In the genomic region with DNA sequence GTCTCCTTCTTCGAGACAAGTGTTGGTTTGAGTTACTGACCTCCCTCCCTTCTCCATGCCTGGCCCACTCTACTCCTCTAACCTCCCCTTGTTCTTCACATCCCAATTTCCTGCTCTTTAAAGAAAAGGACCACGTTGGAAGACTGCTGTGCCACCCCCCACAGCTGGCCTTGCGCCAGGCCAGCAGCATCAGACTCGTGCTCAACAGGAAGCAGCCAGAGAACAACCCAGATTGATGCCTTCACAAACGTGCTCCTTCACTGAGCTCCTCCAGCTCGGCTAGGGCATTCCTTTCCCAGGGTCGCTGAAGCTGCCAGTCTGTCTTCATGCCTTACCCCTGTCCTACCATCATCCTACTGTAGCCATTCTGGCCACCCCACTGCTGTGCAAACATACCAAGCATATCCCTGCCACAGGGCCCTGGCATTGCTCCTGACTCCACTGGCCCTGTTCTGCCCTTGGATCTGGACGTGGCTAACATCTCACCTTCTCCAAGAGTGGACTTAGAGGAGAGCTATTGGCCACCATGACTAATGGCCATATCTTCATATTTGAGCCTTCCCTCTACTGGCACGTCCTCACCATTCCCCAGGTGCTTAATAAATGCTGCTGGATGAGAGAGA, we compare ENCODE assay signal across 28 mouse cellular contexts. TPM values are rescaled to one million over a fixed set of nuclear protein-coding genes. Genes with fewer than 3 reads are reported as not detected.
DNase-seq lines count a peak whose midpoint lies in the region; ATAC-seq and TF ChIP-seq lines count a peak whose summit lies in the region.
"Had no signal": no experiment of that assay in that cellular context is flagged by ENCODE, and none has a peak within 500 bp of the region (broad histone marks: within the 10 kb centered on the region; RNA-seq: fewer than 3 reads in every experiment).

No protein-coding gene starts in this region.

- H3K4me1 ChIP-seq in cerebellum, adult 2 months (ENCODE audit: control insufficient read depth, insufficient read depth, low read length), result 0 out of 2 replicates have a peak, but pooled peaks cover 3% of the 10 kb centered on the region
- H3K4me1 ChIP-seq in kidney, embryonic 15.5 days, result peaks cover 18% of the 10 kb centered on the region
- peaks cover 5% of the 10 kb centered on the region; the same call in 1 of the 2 replicates for H3K4me1 ChIP-seq in lung, embryonic 14.5 days (ENCODE audit: insufficient read depth)
- H3K4me1 ChIP-seq in midbrain, embryonic 11.5 days (ENCODE audit: control insufficient read depth, insufficient read depth, low read length), result peaks cover 5% of the 10 kb centered on the region
- peaks cover 8% of the 10 kb centered on the region for H3K4me1 ChIP-seq in midbrain, embryonic 13.5 days (replicated peaks)

- TF ChIP-seq CTCF in cerebellum, adult 2 months (IDR thresholded peaks at IDR 0.05; ENCODE audit: borderline replicate concordance, insufficient read depth, low read depth, low read length), result no peak
- no peak for TF ChIP-seq CTCF in lung, embryonic 14.5 days (IDR thresholded peaks at IDR 0.05; ENCODE audit: low read depth)

- no peak overlapping the region for H3K4me3 ChIP-seq in cerebellum, adult 2 months (replicated peaks; ENCODE audit: insufficient read depth, low read depth, low read length)
- no peak overlapping the region for H3K4me3 ChIP-seq in kidney, embryonic 15.5 days (replicated peaks)
- H3K4me3 ChIP-seq in lung, embryonic 14.5 days (ENCODE audit: low read depth, low read length), result no peak overlapping the region
- H3K4me3 ChIP-seq in midbrain, embryonic 11.5 days (ENCODE audit: low read depth, low read length), result no peak overlapping the region
- H3K4me3 ChIP-seq in midbrain, embryonic 13.5 days (replicated peaks), result no peak overlapping the region
- H3K4me3 ChIP-seq: embryonic facial prominence, embryonic 15.5 days; forebrain, embryonic 12.5 days; heart, embryonic 10.5 days; layer of hippocampus, adult 2 months; midbrain, embryonic 10.5 days; myocyte; neural tube, embryonic 12.5 days had no signal

- no peak for ATAC-seq in kidney, embryonic 15.5 days (replicated peaks; ENCODE audit: low FRiP score)
- no peak for ATAC-seq in lung, embryonic 14.5 days (ENCODE audit: insufficient read depth)
- ATAC-seq in midbrain, embryonic 11.5 days (ENCODE audit: low FRiP score), result no peak
- no peak for ATAC-seq in midbrain, embryonic 13.5 days
- ATAC-seq: forebrain, postnatal 0 days; inflammation-experienced regulatory T-cells, adult 6 months had no signal

- peak; percentile 27 to 36 for DNase-seq in cerebellum, postnatal 10 days
- no peak for DNase-seq in cerebellum, adult 2 months
- peak; percentile 25 for DNase-seq in kidney, postnatal 10 days
- DNase-seq in lung, embryonic 14.5 days, result peak; percentile 75
- DNase-seq in lung, adult 18-20 months, result no peak
- DNase-seq in midbrain, embryonic 11.5 days (ENCODE audit: low spot score, missing footprints), result peak; percentile 53
- DNase-seq: adrenal gland, adult 8-10 months; cerebellum, adult 11 months; cerebellum, adult 9-11 months; forebrain, postnatal 0 days; heart, postnatal 4 days; kidney, adult 11 months; kidney, postnatal 36 days; thymus, adult 2 months; thymus, postnatal 36 days had no signal

- no peaks in the 10 kb centered on the region for H3K9me3 ChIP-seq in kidney, embryonic 15.5 days (replicated peaks)
- no peaks in the 10 kb centered on the region for H3K9me3 ChIP-seq in lung, embryonic 14.5 days (ENCODE audit: low read depth, low read length)
- no peaks in the 10 kb centered on the region for H3K9me3 ChIP-seq in midbrain, embryonic 11.5 days (ENCODE audit: control insufficient read depth, low read length)
- no peaks in the 10 kb centered on the region for H3K9me3 ChIP-seq in midbrain, embryonic 13.5 days
- H3K9me3 ChIP-seq: embryonic facial prominence, embryonic 15.5 days; forebrain, embryonic 12.5 days; heart, embryonic 10.5 days; midbrain, embryonic 10.5 days; neural tube, embryonic 12.5 days had no signal

- WGBS in cerebellum, adult 2 months, result 52% methylated on average over 9 of the region's 9 CpGs
- WGBS in kidney, embryonic 15.5 days, result 57% methylated on average over 9 of the region's 9 CpGs
- 44% methylated on average over 9 of the region's 9 CpGs for WGBS in lung, embryonic 14.5 days
- 86% methylated on average over 9 of the region's 9 CpGs for WGBS in midbrain, embryonic 11.5 days
- 82% methylated on average over 9 of the region's 9 CpGs for WGBS in midbrain, embryonic 13.5 days

- H3K27me3 ChIP-seq in cerebellum, adult 2 months (ENCODE audit: control insufficient read depth, insufficient read depth, low read length), result no peaks in the 10 kb centered on the region
- no peaks in the 10 kb centered on the region for H3K27me3 ChIP-seq in kidney, embryonic 15.5 days
- no peaks in the 10 kb centered on the region for H3K27me3 ChIP-seq in lung, embryonic 14.5 days (ENCODE audit: insufficient read depth, low read length)
- no peaks in the 10 kb centered on the region for H3K27me3 ChIP-seq in midbrain, embryonic 11.5 days (ENCODE audit: control insufficient read depth, insufficient read depth, low read length)
- H3K27me3 ChIP-seq in midbrain, embryonic 13.5 days, result no peaks in the 10 kb centered on the region
- H3K27me3 ChIP-seq: embryonic facial prominence, embryonic 15.5 days; forebrain, embryonic 12.5 days; neural tube, embryonic 12.5 days had no signal

- no peak overlapping the region for H3K27ac ChIP-seq in cerebellum, adult 2 months (ENCODE audit: insufficient read depth, low read length)
- H3K27ac ChIP-seq in kidney, embryonic 15.5 days, result no peak overlapping the region
- no peak overlapping the region for H3K27ac ChIP-seq in lung, embryonic 14.5 days (ENCODE audit: low read depth)
- H3K27ac ChIP-seq in midbrain, embryonic 11.5 days (ENCODE audit: low read depth, low read length), result no peak overlapping the region
- no peak overlapping the region for H3K27ac ChIP-seq in midbrain, embryonic 13.5 days
- H3K27ac ChIP-seq: embryonic facial prominence, embryonic 15.5 days; forebrain, embryonic 12.5 days; heart, embryonic 10.5 days; hindbrain, embryonic 14.5 days; layer of hippocampus, adult 2 months; macrophage; midbrain, embryonic 10.5 days; neural tube, embryonic 12.5 days had no signal

- H3K36me3 ChIP-seq in kidney, embryonic 15.5 days, result no peaks in the 10 kb centered on the region
- no peaks in the 10 kb centered on the region for H3K36me3 ChIP-seq in lung, embryonic 14.5 days (ENCODE audit: insufficient read depth)
- no peaks in the 10 kb centered on the region for H3K36me3 ChIP-seq in midbrain, embryonic 11.5 days (ENCODE audit: control insufficient read depth, insufficient read depth, low read length)
- no peaks in the 10 kb centered on the region for H3K36me3 ChIP-seq in midbrain, embryonic 13.5 days
- H3K36me3 ChIP-seq: embryonic facial prominence, embryonic 15.5 days; forebrain, embryonic 12.5 days; G1E; heart, embryonic 10.5 days; midbrain, embryonic 10.5 days; neural tube, embryonic 12.5 days had no signal

- H3K9ac ChIP-seq in kidney, embryonic 15.5 days, result no peak overlapping the region
- H3K9ac ChIP-seq in lung, embryonic 14.5 days, result no peak overlapping the region
- no peak overlapping the region for H3K9ac ChIP-seq in midbrain, embryonic 11.5 days (ENCODE audit: low read length)
- no peak overlapping the region for H3K9ac ChIP-seq in midbrain, embryonic 13.5 days (replicated peaks)
- H3K9ac ChIP-seq: embryonic facial prominence, embryonic 15.5 days; forebrain, embryonic 12.5 days; forebrain, postnatal 0 days; hindbrain, embryonic 14.5 days; neural tube, embryonic 12.5 days had no signal

- TF ChIP-seq POLR2A in cerebellum, adult 2 months (IDR thresholded peaks at IDR 0.05; ENCODE audit: borderline replicate concordance, insufficient read depth, low read length), result no peak

- no peak overlapping the region for H3K4me2 ChIP-seq in kidney, embryonic 15.5 days
- H3K4me2 ChIP-seq in lung, embryonic 14.5 days, result no peak overlapping the region
- H3K4me2 ChIP-seq in midbrain, embryonic 11.5 days, result no peak overlapping the region
- no peak overlapping the region for H3K4me2 ChIP-seq in midbrain, embryonic 13.5 days (replicated peaks)
- H3K4me2 ChIP-seq: embryonic facial prominence, embryonic 15.5 days; forebrain, embryonic 12.5 days; hindbrain, embryonic 14.5 days; neural tube, embryonic 12.5 days had no signal

RNA-seq across cellular contexts. Expression of gene Galnt18, which starts 13.5 kb away (rescaled TPM):
- polyA plus RNA-seq in cerebellum, adult 2 months (2012; rRNA removed), result 21.9 and 25.3 TPM in 2 replicates
- polyA plus RNA-seq in kidney, embryonic 15.5 days (2015; fragmentation: Nextera tagmentation; extraction: Ambion mirVana), result 29.2 and 31.8 TPM in 2 replicates
- 18.0 and 18.2 TPM in 2 replicates for polyA plus RNA-seq in lung, embryonic 14.5 days (2014; fragmentation: Nextera tagmentation; extraction: Ambion mirVana)
- 4.1 and 4.4 TPM in 2 replicates for polyA plus RNA-seq in midbrain, embryonic 11.5 days (2014; fragmentation: Nextera tagmentation; extraction: Ambion mirVana)
- polyA plus RNA-seq in midbrain, embryonic 13.5 days (2015; fragmentation: Nextera tagmentation; extraction: Ambion mirVana), result 8.5 and 11.0 TPM in 2 replicates
- polyA plus RNA-seq: G1E; inflammation-experienced regulatory T-cells, adult 6 months; macrophage had no signal

Comparison
In these comparisons a context has a peak if more than half of its experiments do, and no peak if none do; other contexts are left out.
1. DNase-seq: peak in cerebellum, postnatal 10 days (2 of 2), kidney, postnatal 10 days (single experiment), lung, embryonic 14.5 days (single experiment) and midbrain, embryonic 11.5 days (single experiment); none in cerebellum, adult 2 months (0 of 2) and lung, adult 18-20 months (0 of 2).